Mouse (Mus musculus): ENCODE results near the gene Arhgap24. TPM values are rescaled to one million over a fixed set of nuclear protein-coding genes. Genes with fewer than 3 reads are reported as not detected.
A peak's percentile ranks its signal among the peaks of the same experiment; 100 is the strongest.
"Not testable (repeated sequence)": the region's sequence is repeated elsewhere in the genome, so short reads cannot be mapped to it uniquely, and the experiment has no call there.

The Arhgap24 gene
- total RNA-seq, 2 experiments from 2014 or later: 6.1 to 7.0 TPM

DNA sequence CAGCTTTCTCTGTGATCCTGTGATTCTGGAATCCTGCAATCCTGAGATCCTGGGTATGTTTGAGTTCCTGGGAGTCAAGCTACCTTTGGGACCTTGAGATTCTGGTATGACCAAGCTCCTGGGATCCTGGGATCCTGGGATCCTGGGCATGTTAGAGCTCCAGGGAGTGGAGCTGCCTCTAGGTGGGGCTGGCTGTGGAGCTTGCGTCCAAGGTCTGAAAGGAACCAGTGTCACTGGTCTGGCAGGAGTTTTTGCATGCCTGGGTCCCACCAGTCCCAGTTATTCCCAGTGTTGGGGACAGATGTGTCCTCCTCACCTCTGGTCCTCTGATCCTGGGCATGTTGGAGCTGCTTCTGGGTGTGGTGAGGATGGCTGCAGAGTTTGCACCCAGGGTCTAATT, 372.6 kb downstream of the Arhgap24 start:
- DNase-seq (ENCODE audit: extremely low spot score in 1 of 2, low spot score in 1 of 2): no peak

DNA sequence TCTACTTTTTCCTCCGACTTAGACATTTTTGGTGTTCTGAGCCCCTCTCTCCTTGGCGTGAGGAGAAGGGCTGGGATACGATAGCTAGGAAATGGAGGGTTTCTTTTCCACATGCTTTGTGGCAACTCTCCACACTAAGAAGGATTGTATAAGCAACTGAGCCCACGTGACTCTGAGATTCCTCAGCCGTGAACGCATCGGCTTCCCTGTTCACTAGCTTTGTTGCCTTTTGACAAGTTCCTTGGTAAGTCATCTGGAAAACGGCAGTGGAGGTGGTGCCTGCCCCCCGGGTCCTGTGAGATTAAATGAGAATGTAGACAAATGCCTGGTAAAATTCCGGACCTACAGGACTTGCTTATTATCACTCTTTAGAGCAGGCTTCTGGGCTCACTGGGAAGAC, 374.6 kb downstream of the Arhgap24 start:
- no peak for DNase-seq (ENCODE audit: extremely low spot score in 1 of 2, low spot score in 1 of 2)

DNA sequence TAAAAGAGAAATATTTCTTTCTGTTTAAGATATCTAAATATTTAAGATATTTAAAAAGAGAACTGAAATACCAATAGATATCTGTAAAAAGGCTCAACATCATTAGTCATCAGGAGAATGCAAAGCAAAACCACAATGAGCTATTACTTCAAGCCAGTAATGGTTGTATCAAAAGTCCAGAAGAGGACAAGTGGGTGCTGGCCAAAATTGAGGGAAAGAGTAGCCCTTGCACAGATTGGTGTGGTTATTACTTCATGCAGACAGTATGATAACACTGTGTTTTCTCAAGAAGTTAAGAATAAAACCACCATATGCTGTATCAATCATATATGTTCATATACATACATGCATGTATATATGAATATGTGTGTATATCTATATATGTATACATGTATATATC, 376.9 kb downstream of the Arhgap24 start:
- DNase-seq (ENCODE audit: extremely low spot score in 1 of 2, low spot score in 1 of 2): no peak

DNA sequence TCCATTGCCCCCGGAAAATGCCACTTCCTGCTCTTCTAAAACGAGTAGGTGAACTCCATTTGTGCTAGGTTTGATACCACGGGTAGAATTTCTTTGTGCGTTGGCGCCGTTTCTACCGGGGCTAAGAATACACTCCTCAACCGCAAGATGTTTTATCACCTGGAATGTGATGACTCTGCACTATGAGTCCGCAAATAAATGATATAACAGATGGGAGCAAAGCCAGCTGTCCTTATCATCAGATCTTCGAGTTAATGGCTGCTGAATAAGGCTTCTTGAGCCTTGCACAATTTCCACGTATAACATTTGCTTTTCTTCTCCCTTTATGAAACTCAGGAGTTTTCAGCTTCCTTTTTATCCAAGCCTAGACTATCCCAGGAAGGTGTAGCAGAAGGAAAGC, 378.6 kb downstream of the Arhgap24 start:
- DNase-seq (ENCODE audit: extremely low spot score in 1 of 2, low spot score in 1 of 2): no peak

DNA sequence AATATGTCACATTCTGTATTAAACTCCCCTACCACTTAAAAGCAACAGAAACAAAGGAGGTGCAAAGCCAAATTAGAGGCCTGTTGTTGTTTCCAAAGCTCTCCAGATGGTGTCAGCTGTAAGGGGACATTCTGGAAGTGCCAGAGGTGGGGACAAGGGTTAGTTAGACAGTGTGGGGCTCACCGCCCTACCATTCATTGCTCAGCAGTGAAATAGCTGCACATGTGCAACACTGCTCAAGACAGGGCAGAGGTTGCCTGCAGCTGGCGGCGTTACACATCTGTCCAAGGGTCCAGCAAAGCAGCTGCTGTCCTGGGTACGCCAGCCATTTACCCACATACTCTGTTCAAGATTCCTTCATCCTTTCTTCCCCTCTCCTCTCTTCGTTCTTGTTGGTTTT, 387.0 kb downstream of the Arhgap24 start:
- DNase-seq (ENCODE audit: extremely low spot score in 1 of 2, low spot score in 1 of 2): no peak

DNA sequence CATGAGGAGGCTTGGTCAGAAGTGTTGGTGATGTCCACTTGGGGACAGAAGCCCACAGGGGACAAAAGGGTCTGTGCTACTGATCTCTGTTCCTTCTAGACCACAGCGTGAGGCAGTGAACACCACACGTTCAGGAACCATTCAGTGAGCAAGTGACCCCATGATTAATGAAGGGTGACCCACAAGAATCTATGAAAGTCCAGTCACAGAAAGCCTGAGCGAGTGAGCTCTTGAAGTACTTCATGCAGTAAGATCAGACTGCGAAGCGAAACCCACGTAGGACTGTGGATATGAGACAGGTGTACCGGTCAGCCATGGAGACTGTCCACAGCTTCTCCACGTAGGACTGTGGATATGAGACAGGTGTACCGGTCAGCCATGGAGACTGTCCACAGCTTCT, 391.8 kb downstream of the Arhgap24 start:
- not testable (repeated sequence) for DNase-seq (ENCODE audit: extremely low spot score in 1 of 2, low spot score in 1 of 2)

DNA sequence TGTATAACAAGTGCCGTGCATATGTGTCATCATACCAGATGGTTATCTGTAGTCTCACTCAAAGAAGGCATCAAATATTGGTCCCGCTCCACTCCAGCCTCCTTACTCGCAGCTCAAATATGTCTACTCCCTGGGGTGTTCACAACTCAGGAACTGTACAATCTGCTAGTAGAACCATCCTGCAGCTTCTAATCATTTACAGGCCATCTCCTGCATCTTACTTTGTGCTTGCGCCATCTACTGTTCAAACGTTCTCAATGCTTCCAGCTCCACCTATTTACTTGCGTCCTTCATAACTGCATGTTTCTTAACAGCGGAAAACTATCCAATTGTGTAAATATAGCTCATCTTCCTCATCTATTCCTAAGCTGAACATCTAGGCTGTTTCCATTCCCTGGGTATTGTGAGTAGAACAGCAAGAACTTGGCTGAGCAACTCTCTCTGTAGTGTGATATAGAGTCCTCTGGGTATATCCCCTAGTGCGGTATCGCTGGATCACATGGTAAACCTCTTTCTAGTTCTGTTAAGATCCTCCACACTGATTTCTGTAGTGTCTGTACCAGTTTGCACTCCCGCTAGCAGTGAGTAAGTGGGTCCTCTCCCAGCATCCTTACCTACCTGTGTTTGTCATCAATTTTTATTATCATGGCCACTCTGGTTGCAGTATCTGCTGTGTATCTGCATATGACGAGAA, 393.6 kb downstream of the Arhgap24 start:
- peak in 1 of 2 experiments; percentile 52 for DNase-seq (ENCODE audit: extremely low spot score in 1 of 2, low spot score in 1 of 2)

DNA sequence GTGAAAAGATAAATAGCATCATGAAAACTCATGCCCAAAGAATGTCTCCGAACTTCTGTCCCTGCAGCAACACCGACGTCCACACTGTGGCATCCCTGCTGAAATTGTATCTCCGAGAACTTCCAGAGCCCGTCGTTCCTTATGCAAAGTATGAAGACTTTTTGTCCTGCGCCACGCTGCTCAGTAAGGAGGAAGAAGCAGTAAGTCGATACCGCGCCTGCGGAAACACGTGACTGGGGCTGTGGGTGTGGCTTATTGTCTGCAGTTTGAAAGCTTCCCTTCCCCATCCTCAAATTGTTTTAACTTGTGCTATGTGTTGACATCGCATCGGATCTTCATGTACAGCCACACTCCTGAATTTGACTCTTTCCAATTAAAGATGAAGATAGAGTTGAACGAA, 394.4 kb downstream of the Arhgap24 start:
- no peak for DNase-seq (ENCODE audit: extremely low spot score in 1 of 2, low spot score in 1 of 2)

DNA sequence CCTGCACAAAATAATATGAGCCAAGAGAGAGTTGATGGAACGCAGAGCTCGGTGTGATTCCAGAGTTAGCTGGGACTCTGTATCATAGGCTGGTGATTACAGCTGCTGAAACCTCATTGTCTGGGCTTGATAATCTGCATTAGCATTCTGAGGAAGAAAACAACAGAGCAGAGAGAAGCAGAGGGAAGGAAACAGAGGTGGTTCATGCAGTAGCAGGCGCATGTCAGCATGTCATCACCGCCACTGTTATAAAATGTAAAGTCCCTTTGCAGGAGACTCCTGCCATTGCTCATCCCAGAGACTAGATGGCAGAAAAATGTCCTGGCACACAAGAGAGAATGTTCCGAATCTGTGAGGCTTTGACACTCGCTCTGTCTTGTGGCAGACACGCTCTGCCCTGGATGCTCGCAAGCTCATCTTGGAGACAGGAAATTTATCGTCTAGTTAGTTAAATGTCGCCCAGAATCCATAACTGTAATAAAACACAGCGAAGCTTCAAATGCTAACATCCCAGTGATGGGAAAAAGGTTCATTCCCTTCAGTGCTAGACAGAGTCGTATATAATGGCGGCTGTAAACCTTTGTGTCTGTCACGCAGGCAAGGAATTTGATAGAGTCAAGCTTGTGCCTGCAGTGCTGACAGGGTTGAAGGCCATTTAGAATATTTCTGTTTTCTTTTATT, 407.4 kb downstream of the Arhgap24 start:
- no peak for DNase-seq (ENCODE audit: extremely low spot score in 1 of 2, low spot score in 1 of 2)

DNA sequence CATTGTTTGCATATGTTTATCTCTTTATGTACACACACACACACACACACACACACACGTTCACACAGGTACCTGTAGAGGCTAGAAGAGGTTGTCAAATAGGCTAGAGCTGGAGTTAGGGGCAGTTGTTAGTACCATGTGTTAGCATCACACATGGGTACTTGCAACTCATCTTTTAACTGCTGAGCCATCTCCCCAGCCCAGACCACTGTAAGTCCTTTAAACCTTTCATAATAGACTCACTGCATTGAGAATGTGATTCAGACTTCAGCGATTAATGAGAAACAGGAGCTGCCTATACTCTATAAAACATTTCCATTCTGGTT, 407.9 kb downstream of the Arhgap24 start:
- DNase-seq (ENCODE audit: extremely low spot score in 1 of 2, low spot score in 1 of 2): no peak

DNA sequence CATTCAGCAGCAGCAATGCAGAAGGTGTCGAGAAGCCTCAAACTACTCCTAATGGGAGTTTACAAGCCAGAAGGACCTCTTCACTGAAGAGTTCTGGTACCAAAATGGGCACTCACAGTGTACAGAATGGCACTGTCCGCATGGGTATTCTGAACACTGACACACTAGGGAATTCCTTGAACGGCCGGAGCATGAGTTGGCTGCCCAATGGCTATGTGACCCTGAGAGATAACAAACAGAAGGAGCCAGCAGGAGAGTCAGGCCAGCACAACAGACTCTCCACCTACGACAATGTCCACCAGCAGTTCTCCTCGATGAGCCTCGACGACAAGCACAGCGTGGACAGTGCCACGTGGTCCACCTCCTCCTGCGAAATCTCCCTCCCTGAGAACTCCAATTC, 411.0 kb downstream of the Arhgap24 start:
- DNase-seq (ENCODE audit: extremely low spot score in 1 of 2, low spot score in 1 of 2): no peak

DNA sequence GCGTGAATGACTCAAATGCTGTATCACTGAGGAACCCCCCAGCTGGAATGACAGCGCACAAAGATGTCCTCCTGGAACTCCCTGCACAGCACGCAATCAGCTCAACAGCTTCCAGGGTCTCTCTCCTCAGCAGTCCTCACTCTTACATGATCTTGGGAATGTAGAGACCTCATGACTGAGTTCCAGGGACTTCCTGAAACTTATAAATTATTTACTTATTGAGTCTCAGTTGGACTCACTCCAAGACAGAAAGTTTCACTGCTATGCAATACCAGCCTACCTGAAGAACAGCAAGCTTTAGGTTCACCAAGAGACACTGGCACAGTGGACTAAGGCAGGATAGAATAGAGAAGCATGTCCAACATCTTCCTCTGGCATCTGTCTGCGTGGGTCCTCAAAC, 417.1 kb downstream of the Arhgap24 start:
- no peak for DNase-seq (ENCODE audit: extremely low spot score in 1 of 2, low spot score in 1 of 2)

DNA sequence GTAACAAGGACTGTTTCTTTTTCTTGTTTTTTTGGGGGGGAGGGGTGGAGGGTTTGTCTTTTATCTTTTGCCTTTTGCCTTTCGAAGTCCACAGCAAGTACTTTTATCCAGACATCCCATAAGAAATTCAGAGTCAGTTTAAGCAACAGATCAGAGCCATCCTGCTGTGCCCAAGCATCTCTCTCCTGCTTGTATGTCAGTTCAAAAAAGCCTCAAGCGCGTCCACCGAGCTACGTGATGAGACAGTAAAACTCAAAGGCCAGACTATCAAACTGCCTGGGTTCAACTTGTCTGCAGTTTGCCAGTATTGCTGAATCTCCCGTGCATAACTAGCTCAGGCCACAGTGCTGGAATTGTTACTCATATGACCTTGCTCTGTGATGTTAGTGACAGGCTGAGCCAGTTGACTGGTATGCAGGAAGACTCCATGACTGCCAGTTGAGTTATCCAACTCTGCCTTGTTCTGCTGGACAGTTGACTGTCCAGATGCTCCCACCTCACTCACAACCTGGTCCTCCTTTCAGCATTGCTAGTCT, 418.6 kb downstream of the Arhgap24 start:
- no peak for DNase-seq (ENCODE audit: extremely low spot score in 1 of 2, low spot score in 1 of 2)

DNA sequence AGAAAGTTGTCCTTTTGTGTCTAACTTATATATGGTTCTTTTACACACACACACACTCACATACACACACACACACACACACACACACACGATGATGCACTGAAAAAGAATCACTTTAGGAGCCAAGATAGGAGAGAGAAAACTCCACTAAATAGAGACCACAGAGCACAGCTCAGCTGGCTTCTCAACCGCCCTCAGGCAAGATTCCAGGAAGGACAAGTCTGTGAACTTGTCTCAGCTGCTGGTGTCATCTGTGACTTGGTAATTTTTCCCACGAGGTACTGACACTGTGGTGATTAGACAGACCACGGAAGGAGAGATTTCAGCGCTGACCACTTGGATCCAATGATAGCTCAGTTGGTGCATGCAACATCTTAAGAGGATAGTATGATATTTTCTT, 420.0 kb downstream of the Arhgap24 start:
- no peak for DNase-seq (ENCODE audit: extremely low spot score in 1 of 2, low spot score in 1 of 2)

DNA sequence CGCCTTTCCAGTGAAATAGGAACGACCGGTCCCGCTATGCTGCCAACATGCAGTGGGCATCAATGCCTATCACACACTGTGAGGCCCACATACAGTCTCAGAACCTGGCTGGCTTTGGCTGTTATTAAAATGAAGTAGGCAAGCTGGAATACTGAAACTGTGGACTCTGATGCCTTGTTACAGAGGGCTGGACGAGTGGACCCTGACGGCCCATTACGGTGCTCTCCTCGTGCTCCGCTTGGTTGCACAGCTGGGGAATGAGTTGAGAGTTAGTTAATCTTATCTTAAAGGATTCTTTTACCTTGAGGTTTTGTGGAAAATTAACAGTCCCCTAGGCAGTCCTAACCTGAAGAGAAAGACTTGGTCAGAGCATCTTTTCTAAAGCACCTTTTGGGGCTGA, 422.3 kb downstream of the Arhgap24 start:
- no peak for DNase-seq (ENCODE audit: extremely low spot score in 1 of 2, low spot score in 1 of 2)

DNA sequence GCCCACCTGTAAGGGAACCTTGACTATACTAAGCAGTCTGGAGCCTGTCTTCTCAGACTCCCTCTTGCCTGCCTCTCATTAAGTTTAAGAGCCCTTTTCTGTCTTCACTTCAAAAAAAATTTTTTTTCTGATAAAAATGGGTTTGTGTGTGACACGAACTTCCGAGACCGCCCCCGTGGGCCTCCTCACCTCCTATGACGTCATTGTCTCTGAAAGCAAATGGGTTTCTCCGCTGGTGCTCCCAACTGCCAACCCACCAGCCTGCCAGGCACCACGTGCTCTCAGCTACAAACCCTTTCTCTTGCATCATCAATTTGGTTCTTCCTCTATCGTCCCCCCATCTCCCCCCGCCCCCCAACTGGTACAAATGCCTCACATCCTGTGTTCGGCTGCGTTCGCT, 422.9 kb downstream of the Arhgap24 start:
- DNase-seq (ENCODE audit: extremely low spot score in 1 of 2, low spot score in 1 of 2): no peak

DNA sequence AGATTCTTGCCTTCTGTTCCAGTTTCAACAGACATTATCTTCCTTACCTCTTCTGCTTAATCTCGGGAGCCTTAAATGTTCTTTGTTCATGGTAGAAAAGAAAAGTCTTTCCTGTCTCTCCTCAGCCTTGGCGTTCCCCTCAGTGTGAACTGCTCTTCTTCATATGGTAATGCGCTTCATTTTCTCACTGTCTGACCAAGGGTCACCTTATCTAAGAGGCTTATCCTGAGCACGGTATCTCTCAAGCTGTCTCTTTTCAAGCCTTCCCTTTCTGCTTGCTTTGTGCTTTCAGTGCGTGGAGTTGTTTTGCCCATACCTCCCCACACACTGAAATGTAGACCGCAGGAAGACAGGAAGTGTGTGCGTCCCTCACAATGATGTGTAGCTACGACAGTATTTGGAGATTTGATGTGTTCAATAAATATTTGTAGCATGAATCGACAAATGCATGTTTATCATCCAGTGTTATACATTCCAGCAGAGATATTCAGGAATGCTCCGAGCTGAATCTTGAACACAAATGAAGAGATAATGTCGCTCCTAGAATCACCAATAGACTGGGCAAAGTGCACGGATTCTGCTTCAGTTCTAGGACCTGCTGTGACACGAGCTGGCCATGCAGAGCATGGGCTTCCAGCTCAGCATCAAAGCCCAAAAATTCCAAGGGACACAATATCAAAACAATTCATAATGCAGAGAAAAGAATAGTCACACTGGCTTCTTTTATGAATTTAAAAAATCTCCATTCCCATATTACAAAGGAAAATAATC, 424.4 kb downstream of the Arhgap24 start:
- DNase-seq (ENCODE audit: extremely low spot score in 1 of 2, low spot score in 1 of 2): no peak

DNA sequence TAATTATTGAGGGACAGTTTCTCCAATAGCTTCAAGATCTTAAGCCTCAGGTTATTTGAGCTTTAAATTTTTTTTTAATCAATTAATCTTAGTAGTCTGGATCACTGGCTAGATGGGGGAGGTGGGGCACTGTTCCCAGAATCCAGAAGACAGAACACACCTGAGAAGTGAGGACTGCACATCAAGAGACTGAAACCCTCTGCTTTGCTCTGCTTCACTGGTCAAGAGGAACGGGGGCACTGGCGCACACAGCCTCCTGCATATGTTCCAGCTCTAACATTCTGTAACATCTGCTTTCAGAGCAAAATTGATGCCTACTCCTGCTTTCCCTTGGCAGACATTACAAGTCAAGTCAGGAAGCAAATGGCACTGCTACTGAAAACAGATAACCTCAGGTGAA, 439.0 kb downstream of the Arhgap24 start:
- no peak for DNase-seq (ENCODE audit: extremely low spot score in 1 of 2, low spot score in 1 of 2)

DNA sequence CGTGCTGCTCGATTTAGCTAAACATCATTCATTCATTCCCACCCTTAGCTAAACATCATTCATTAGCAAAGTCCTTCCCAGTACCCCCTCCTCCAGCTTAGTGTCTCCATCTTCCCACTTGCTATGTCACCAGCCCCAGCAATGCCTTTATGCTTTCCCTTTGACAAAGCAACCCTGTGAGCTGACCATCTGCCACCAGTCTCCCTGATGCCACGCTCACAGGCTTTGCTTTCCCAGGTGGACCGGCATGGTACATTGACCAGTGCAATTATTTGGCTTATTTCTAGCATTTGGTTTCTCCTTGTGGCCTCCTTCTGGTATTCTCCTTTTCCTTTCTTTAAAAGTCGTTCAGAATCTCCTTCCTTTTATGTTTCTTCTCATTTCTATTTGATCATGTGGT, 445.6 kb downstream of the Arhgap24 start:
- DNase-seq (ENCODE audit: extremely low spot score in 1 of 2, low spot score in 1 of 2): no peak

DNA sequence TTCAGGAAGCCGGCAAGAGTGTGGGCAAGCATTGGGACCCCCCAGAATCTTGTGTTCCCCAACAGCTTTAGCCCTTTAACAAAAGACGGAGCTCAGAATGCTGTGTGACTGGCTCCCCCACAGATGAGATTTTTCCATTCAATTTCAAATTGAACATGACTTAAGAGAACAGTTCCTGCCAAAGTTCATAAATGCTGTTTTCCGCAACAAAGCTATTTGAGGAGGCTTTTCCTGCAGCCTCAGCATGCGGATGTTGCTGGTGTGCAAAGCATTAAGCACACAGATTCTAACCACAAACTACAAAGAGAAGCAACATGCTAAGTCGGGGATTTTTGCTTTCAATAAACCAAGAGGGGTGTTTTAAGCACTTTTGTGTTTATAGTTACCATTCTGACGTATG, 449.0 kb downstream of the Arhgap24 start:
- DNase-seq (ENCODE audit: extremely low spot score in 1 of 2, low spot score in 1 of 2): no peak

DNA sequence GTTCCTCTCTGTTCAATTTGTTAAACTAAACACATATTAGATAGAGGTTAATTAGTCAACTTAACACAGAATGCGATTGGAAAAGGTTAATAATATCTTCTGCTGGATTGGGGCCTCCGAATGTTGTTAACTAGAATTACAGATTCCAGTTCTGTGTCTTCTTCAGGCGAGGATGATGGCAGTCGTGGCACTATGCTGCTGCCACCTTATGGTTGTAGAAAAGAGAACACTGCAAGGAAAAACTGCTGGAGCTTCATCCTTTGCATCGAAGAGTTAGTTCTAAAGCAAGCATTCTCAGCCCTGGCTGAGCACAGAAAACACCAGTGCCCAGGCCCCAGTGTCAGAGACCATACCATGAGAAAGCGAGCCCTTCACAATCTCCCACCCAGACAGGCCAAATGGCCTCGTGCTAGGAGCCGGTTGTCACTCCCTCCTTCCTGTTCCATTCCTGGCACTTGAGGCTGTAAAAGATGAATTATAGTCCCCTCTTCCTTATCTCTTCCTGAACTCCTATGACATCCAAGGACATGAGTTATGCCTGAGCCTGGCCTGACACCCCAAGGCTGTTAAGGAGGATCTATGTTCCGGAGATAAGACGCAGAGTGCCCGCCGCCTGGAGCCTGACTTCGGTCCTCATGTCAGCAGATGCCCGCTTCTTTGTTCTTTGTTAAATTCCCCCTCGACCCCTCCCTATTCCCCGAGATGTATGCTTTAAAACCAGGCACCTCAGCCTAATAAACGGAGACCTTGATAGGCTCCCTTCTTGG, 462.9 kb downstream of the Arhgap24 start:
- not testable (repeated sequence) for DNase-seq (ENCODE audit: extremely low spot score in 1 of 2, low spot score in 1 of 2)

All from layer of hippocampus, postnatal 25 days (tissue).